Mouse (Mus musculus): ENCODE data around the gene Ranbp2. TPM values are rescaled to one million over a fixed set of nuclear protein-coding genes. Genes with fewer than 3 reads are reported as not detected.
"Not testable (repeated sequence)": the region's sequence is repeated elsewhere in the genome, so short reads cannot be mapped to it uniquely, and the experiment has no call there.

Gene Ranbp2
- polyA plus RNA-seq, 1 experiment from 2014 or later = 33.5 TPM

- no peak for ATAC-seq (ENCODE audit: low FRiP score)
- H3K4me1 ChIP-seq = no peaks in the 10 kb centered on the region
- no peak overlapping the region for H3K9ac ChIP-seq
- H3K4me2 ChIP-seq = no peak overlapping the region
- H3K4me3 ChIP-seq (replicated peaks) = no peak overlapping the region
- H3K36me3 ChIP-seq (replicated peaks) = peaks cover 39% of the 10 kb centered on the region
- H3K27me3 ChIP-seq = no peaks in the 10 kb centered on the region
- H3K9me3 ChIP-seq = no peaks in the 10 kb centered on the region
- no peak overlapping the region for H3K27ac ChIP-seq
- WGBS = 93% methylated on average over 1 of the region's 1 CpGs
These were observed 82.6 kb downstream of the Ranbp2 start for GRCm38 (mm10) chr10:58529358-58529757.

- no peaks in the 10 kb centered on the region for H3K27me3 ChIP-seq
- H3K36me3 ChIP-seq (replicated peaks) = peaks cover 36% of the 10 kb centered on the region
- no peak for ATAC-seq (ENCODE audit: low FRiP score)
- WGBS = 77% methylated on average over 10 of the region's 10 CpGs
- H3K4me2 ChIP-seq = no peak overlapping the region
- H3K9me3 ChIP-seq = no peaks in the 10 kb centered on the region
- no peak overlapping the region for H3K4me3 ChIP-seq (replicated peaks)
- H3K27ac ChIP-seq = no peak overlapping the region
- no peak overlapping the region for H3K9ac ChIP-seq
- H3K4me1 ChIP-seq = no peaks in the 10 kb centered on the region
These were observed 84.4 kb downstream of the Ranbp2 start for GRCm38 (mm10) chr10:58530896-58531790.

DNA sequence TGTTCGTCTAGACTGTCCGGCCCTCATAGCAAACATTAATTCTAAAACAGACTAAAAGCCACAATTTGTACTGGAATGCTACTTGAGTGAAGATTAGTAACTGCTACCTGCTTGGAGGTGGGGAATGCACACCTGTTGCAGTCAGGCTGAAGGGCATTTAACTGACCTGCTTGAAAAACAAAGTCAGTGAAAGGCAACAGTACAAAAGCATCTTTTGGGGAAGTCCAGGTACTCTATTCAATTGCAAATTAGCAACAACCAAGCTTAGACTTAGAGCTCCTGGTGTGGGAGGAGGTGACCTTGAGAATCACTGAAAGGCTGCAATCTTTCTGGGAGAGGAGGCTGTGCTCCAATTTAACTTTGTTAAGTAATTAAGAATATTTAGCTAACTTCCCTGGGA, 85.5 kb downstream of the Ranbp2 start:
- no peak overlapping the region for H3K9ac ChIP-seq
- H3K27ac ChIP-seq = no peak overlapping the region
- no peak overlapping the region for H3K4me3 ChIP-seq (replicated peaks)
- no peaks in the 10 kb centered on the region for H3K4me1 ChIP-seq
- H3K9me3 ChIP-seq = no peaks in the 10 kb centered on the region
- H3K36me3 ChIP-seq (replicated peaks) = peaks cover 36% of the 10 kb centered on the region
- no peak for ATAC-seq (ENCODE audit: low FRiP score)
- no peak overlapping the region for H3K4me2 ChIP-seq
- no peaks in the 10 kb centered on the region for H3K27me3 ChIP-seq
- WGBS = 93% methylated on average over 2 of the region's 2 CpGs

GRCm38 (mm10) chr10:58536276-58536675, 89.6 kb downstream of the Ranbp2 start:
- H3K36me3 ChIP-seq (replicated peaks) = peaks cover 23% of the 10 kb centered on the region
- ATAC-seq (ENCODE audit: low FRiP score); H3K4me3 ChIP-seq (replicated peaks); H3K9me3 ChIP-seq; H3K9ac ChIP-seq; H3K4me1 ChIP-seq; H3K27me3 ChIP-seq; H3K4me2 ChIP-seq; H3K27ac ChIP-seq: not testable (repeated sequence)
- 87% methylated on average over 5 of the region's 5 CpGs for WGBS

GRCm38 (mm10) chr10:58540613-58541012, 93.9 kb downstream of the Ranbp2 start:
- Histone ChIP-seq H3K27me3 (no peaks in the 10 kb centered on the region), H3K36me3 (replicated peaks) (peaks cover 23% of the 10 kb centered on the region), H3K4me2 (no peak overlapping the region), H3K9me3 (no peaks in the 10 kb centered on the region), H3K4me3 (replicated peaks) (no peak overlapping the region), H3K4me1 (no peaks in the 10 kb centered on the region), H3K27ac (no peak overlapping the region), H3K9ac (no peak overlapping the region)
- WGBS = 51% methylated on average over 13 of the region's 13 CpGs
- no peak for ATAC-seq (ENCODE audit: low FRiP score)

Other genes starting within 250 kb of the Ranbp2 start
- not detected in 2 replicates for gene AW822073, start 222.0 kb upstream of the Ranbp2 start, polyA plus RNA-seq (2016; fragmentation: Nextera tagmentation; extraction: Ambion mirVana)
- not detected in 2 replicates for gene Duxf3, start 214.2 kb upstream of the Ranbp2 start, polyA plus RNA-seq (2016; fragmentation: Nextera tagmentation; extraction: Ambion mirVana)
- gene Gm4981, start 210.2 kb upstream of the Ranbp2 start, polyA plus RNA-seq (2016; fragmentation: Nextera tagmentation; extraction: Ambion mirVana) = not detected in 2 replicates
- gene Gcc2, start 191.4 kb upstream of the Ranbp2 start, polyA plus RNA-seq (2016; fragmentation: Nextera tagmentation; extraction: Ambion mirVana) = 61.5 and 62.7 TPM in 2 replicates
- gene Lims1, start 123.5 kb upstream of the Ranbp2 start, polyA plus RNA-seq (2016; fragmentation: Nextera tagmentation; extraction: Ambion mirVana) = 85.0 and 89.3 TPM in 2 replicates
- 16.1 and 17.0 TPM in 2 replicates for gene Ccdc138, start 51.0 kb downstream of the Ranbp2 start, polyA plus RNA-seq (2016; fragmentation: Nextera tagmentation; extraction: Ambion mirVana)
- gene Edar, start 228.7 kb downstream of the Ranbp2 start, polyA plus RNA-seq (2016; fragmentation: Nextera tagmentation; extraction: Ambion mirVana) = 0.83 and 0.93 TPM in 2 replicates

Measured in forebrain, embryonic 12.5 days (tissue).